Mouse (Mus musculus) gastrocnemius, postnatal 25 days (tissue): ENCODE measurements around the gene Mier1. TPM values are rescaled to one million over a fixed set of nuclear protein-coding genes. Genes with fewer than 3 reads are reported as not detected.
"Not testable (repeated sequence)": the region's sequence is repeated elsewhere in the genome, so short reads cannot be mapped to it uniquely, and the experiment has no call there.

Source experiments
- DNase-seq: peaks from one replicate; pipeline ENCODE4 v3.0.0; 2022
- total RNA-seq, 2 experiments: library from RNA; stranded (reverse); gene quantifications; 1 replicate in 1 of 2; 2 replicates in 1 of 2; pipeline ENCODE4 v1.2.3; 2021

The Mier1 gene
- total RNA-seq, 2 experiments from 2014 or later: 17.3 to 20.3 TPM

DNA sequence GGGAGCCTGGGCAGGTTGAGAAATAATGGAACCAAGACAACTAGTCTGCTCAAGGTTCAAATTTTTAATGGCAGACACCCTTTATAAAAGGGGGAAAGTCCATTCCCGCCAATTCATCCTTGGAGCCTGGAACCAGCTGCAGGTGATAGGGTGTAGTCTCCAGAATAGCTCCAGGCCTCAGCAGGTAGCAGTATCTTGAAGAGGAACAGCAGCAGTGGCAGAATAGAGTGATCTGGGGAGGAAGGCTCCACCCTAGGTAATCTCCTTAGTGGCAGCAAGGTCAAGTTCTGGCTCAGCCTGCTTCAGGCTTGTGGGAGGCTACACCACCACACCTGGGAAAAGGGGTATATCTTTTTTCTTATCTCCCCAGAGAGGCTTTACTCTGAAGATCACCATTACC lies 52.0 kb downstream of the Mier1 start:
- not testable (repeated sequence) for DNase-seq

DNA sequence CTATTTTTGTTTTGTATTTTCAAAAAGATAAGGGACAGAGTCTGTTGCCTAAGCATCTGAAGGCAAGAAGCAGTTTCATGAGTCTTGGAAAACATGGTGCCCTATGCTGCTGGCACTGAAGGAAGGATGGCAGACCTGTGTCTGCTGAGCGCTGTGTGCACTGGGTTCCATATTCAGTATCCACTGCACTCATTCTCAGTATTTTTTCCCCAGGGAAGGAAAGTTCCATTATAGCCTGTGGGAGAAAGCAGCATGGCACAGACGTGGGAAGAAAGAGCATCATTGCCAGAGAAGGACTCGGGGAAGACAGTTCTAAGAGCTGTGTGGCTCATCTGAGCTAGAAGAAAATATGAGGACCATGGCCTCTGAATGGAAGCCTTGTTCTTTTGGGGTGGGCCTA lies 57.1 kb downstream of the Mier1 start:
- DNase-seq: no peak

- DNase-seq: no peak
Measured at GRCm38 (mm10) chr4:103173507-103173906, 59.3 kb downstream of the Mier1 start.

DNA sequence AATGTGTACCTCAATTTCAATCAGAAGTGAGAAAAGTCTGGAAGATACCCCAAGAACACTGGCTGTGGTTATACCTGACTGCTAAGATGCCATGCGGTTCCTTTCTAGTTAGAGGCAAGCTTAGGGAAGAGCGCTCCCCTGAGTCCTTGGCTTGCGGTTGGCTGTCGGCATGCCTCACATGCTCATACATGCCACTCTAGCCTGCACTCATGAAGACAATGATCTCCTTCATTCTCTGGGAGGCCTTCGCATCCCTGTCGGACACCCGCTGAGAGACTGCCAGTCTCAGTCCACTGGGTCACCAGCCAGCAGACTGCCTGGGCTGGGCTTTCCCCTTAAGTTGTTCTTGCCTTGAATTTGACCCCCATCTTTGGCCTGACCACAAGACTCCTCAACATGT lies 59.8 kb downstream of the Mier1 start:
- DNase-seq: peak; percentile 25

- no peak for DNase-seq
Measured at GRCm38 (mm10) chr4:103177681-103178080, 63.5 kb downstream of the Mier1 start.

DNA sequence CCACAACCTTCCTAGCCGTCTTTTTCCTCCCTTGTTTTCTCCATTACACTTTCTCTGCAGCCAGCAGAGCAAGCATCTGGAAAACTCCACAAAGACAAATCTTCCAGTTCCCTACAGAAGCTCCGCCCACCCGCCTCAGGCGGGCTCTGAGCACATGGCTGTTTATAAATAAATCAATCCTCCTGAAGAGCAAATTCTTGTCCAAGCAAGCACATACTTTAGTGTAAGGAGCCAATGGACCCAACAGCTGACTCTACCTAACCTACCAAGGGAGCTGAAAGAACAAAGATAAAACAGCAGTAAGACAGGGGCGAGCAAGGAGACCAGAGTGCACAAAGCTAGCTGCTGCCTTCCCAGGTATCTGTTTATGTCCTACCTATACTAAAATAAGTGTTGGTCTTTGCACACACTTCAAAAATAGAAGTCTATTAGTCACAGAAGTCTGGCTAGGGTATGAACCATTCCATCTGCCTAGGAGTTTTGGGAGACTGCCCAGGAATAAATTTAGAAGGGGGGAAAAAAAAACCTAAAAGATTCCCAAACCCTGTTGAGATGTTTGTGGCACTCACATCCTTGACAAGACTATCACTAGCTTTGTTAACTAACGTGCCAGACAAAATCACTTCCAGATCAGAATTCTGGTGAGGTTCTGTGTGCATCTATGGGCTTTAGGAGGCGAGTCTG lies 64.6 kb downstream of the Mier1 start:
- DNase-seq: peak; percentile 55

GRCm38 (mm10) chr4:103179581-103179980 lies 65.4 kb downstream of the Mier1 start:
- DNase-seq: no peak

DNA sequence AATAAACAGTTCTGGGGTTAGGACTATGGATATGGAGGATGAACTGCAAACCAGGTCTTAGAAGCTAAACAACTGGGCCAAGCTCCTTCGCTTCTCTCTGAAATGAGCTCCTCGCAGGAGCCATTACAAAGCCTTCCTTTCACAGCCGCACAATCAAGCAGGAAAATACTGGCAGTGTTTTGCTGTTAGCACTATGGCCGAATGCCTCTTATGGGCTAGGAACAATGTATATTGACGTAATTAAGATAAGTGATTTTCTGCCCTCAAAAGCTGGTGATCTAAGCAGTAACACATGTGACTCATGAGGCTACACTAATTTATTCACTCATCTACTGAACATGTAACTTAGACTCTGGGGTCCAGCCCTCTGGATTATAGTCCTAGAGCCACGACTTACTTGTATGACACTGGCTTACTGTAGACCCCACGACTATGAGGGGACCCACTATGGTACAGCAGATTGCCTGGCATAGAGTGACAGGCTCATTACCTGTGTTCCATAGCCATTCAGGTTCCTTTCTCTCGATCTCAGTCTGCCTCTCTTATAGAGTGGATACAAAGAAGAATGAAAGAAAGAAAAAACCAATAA lies 66.2 kb downstream of the Mier1 start:
- no peak for DNase-seq

- DNase-seq: no peak
Measured at GRCm38 (mm10) chr4:103188786-103189640, 74.8 kb downstream of the Mier1 start.

DNA sequence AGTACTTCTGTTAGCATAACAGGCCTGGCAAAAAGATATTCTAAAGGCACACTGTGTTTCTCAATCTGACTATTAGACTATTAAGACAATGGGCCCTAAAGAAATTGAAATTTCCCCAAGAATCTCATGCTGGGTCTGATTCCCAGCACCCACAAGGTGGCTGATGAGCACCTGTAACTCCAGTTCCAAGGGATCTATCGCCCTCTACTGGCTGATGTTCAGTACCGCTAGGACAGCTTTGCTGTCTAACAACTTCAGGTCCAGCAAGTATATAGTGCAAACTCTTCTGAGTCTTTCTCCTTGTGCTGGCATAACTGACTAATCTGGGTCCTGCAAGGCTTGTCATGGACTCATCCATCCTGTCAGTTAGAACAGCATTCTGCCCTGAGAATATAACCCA lies 78.2 kb downstream of the Mier1 start:
- no peak for DNase-seq

DNA sequence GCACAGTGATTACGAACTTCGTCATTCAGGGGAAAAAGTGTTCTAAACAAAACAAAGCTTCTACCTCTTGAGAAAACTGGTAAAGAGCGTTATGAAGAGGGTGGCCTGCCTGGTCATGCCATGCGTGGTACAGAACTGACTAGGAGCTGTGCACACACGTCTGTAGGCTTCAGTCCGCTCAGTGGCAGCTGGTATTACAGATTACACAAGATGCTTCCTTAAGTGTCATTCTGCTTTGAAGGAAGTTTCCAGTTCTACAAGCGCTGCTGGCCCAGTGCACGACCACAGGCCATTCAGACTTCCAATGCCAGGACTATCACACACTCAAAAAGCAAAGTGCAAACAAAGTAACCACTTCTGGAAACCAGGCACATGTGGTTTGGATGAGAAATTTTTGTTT lies 83.2 kb downstream of the Mier1 start:
- DNase-seq: no peak

DNA sequence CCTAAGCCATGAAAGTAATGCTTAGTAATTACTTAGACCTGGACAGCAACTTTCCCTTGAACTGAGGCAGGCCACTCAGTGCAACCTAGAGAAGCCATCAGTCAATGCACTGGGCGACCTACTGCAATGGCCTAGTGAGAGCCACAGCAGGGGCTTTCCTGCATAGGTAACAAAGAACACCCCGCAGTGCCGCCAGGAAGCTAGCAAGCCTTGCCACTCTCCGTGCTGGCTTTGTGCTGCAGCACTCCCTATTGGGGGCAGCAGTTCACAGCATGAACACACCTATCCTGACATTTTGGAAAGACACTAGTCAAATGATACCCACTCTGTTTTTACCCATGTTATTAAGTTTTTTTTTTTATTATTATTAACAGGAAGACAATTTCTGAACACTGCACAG lies 84.9 kb downstream of the Mier1 start:
- DNase-seq: no peak

DNA sequence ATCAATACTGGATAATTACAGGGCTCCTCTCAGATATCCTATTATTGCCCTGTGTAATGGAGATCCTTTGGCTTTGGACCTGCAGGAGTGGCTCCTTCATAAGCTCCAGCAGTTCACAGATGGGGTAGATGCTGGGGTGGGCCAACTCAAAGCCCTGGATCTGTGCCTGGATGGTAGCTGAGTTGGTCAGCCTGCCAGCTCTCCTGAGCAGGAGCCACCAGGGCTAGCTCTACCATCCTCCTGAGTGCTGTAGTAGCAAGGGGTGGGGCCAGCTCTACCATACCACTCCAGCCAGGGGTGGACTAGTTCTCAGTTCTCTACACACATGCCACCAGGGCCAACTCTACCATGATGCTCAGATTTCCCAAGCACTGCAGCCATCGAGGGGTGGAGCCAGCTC lies 85.9 kb downstream of the Mier1 start:
- DNase-seq: no peak

GRCm38 (mm10) chr4:103203646-103204045 lies 89.5 kb downstream of the Mier1 start:
- DNase-seq: no peak

GRCm38 (mm10) chr4:103208553-103208952 lies 94.4 kb downstream of the Mier1 start:
- no peak for DNase-seq

DNA sequence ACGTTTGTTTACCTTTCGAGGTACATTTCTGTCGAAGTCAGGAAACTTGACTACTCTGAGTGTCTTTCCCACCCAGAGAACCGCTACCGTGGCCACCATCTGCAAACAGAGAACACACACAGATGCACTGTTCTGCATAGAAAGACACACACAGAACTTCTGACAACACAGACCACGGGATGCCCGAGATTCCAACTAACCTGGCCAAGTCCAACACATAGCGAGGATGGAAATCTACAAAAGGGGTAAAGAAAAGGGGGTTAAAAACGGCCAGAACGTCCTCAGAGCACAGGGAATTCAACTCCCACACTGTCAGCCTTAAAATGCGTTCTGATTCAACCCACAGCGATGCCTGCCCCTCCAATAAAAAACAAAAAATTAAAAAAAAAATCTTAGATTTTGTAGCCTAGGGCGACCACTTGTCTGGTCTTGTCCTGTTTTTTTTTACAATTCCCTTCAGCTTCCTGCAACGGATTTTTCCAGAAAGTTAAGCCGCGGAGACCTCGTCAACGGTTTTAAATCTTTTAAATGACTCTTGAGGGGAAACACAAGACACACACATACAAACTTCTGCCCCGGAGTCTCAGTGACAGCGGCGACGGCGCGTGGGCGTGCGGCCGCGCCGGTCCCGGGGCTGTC lies 99.8 kb downstream of the Mier1 start:
- DNase-seq: no peak

DNA sequence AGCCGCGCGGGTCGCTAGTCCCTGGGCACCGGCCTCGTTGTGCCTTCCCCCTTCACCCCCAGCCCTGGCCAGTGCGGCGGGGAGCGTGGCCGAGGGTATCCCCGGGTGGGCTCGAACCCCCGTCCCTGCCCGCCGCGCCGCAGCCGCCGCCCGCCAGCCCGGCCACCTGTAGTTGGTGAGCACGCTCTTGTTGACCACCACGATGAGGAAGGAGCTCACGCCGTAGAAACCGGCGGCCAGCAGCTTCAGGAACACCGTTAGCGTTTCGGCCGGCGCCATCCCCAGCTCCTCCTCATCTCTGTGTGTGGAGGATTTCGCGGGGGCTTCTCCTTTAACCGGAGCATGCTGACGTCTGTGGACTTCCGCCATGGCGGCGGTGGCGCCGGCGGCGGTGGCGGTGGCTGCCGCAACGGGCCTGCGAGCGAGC lies 100.3 kb downstream of the Mier1 start:
- DNase-seq: peak; percentile 65

Other genes starting within 250 kb of the Mier1 start
- not detected for gene Tctex1d1, start 135.8 kb upstream of the Mier1 start, total RNA-seq
- not detected for gene Insl5, start 87.5 kb upstream of the Mier1 start, total RNA-seq
- 1 to 10 TPM in 1 of 2 experiments, under 1 TPM in 1; 0.59 to 1.1 TPM for gene Wdr78, start 165 bp downstream of the Mier1 start, total RNA-seq
- 1 to 10 TPM; 5.2 to 5.4 TPM for gene Slc35d1, start 100.8 kb downstream of the Mier1 start, total RNA-seq
- not detected for gene 4921539E11Rik, start 176.5 kb downstream of the Mier1 start, total RNA-seq
- gene Oma1, start 199.4 kb downstream of the Mier1 start, total RNA-seq: 10 to 100 TPM; 20.8 to 25.0 TPM